Mouse (Mus musculus) midbrain, embryonic 16.5 days (tissue): Measurements from ENCODE around the gene Stard10. TPM values are rescaled to one million over a fixed set of nuclear protein-coding genes. Genes with fewer than 3 reads are reported as not detected.

ENCODE experiments used
- ATAC-seq: fragments of 200-750 bp; cut with Nextera tagmentation; 2 replicates; pipeline ENCODE4 v1.8.0; 2017; ENCODE audit warnings: moderate TSS enrichment
- H3K27ac ChIP-seq: fragments of 300-500 bp; sonication (generic); 2 replicates; pipeline ENCODE4 v1.5.1; 2014; ENCODE audit warnings: mild to moderate bottlenecking, low read length, mixed read lengths
- H3K27me3 ChIP-seq: fragments of 300-500 bp; sonication (generic); 2 replicates; pipeline ENCODE4 v1.6.1; 2014; ENCODE audit warnings: low read depth, low read length, mixed read lengths; ENCODE audit not compliant: control insufficient read depth, insufficient read depth
- H3K36me3 ChIP-seq: fragments of 300-500 bp; sonication (generic); 2 replicates; pipeline ENCODE4 v1.6.1; 2014; ENCODE audit warnings: mild to moderate bottlenecking, low read length, moderate library complexity, mixed read lengths; ENCODE audit not compliant: control insufficient read depth, insufficient read depth
- H3K4me1 ChIP-seq: fragments of 300-500 bp; sonication (generic); 2 replicates; pipeline ENCODE4 v1.6.1; 2014; ENCODE audit warnings: mild to moderate bottlenecking, low read length, mixed read lengths; ENCODE audit not compliant: control insufficient read depth, insufficient read depth
- H3K4me2 ChIP-seq: fragments of 300-500 bp; sonication (generic); 2 replicates; pipeline ENCODE4 v1.6.1; 2014; ENCODE audit warnings: mild to moderate bottlenecking, low read length, mixed read lengths
- H3K4me3 ChIP-seq: fragments of 300-500 bp; sonication (generic); 2 replicates; pipeline ENCODE4 v1.5.1; 2014; ENCODE audit warnings: low read depth, mild to moderate bottlenecking, low read length, moderate library complexity, mixed read lengths
- H3K9ac ChIP-seq: fragments of 300-500 bp; sonication (generic); 2 replicates; pipeline ENCODE4 v1.6.1; 2014; ENCODE audit warnings: low read depth, low read length, mixed read lengths
- H3K9me3 ChIP-seq: fragments of 300-500 bp; sonication (generic); replicated peaks from 2 replicates; pipeline ENCODE4 v1.6.1; 2014; ENCODE audit warnings: mild to moderate bottlenecking, low read length, mixed read lengths; ENCODE audit not compliant: control insufficient read depth, poor library complexity, severe bottlenecking
- WGBS: fragments of 180-500 bp; shearing (Covaris S2); extraction: QIAGEN DNeasy Blood & Tissue Kit; methylation state at CpG from one replicate; pipeline ENCODE4 v1.1.7; 2014; 5-methylcytosine and 5-hydroxymethylcytosine counted together
- polyA plus RNA-seq: library from polyadenylated mRNA; unstranded; fragments of >200 nt; fragmentation: Nextera tagmentation; extraction: Ambion mirVana; gene quantifications from 2 replicates; pipeline ENCODE4 v1.2.1, GENCODE M21; 2015

Stard10 gene
- polyA plus RNA-seq, 1 experiment from 2014 or later = 8.3 TPM

DNA sequence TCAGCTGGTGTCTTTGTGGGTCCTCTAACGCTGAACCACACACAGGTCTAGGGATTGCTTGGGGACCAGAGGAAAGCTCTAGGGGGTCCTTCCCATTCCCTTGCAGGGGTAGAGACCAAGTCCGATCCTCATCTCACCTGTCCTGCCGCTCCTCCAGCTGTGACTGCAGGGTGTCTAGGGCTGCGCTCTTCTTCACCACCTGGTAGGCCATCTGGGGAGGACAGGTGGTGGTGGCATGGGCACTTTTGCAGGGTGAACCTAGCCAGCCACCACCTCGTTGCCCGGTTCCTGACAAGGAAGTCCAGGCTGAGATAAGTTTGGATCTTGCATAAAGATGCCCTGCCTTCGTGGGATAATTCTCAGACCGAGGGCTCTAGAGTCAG, 19.9 kb upstream of the Stard10 start:
- Histone ChIP-seq H3K4me2 (peak overlapping the region; percentile 77), H3K4me1 (peaks cover 15% of the 10 kb centered on the region), H3K36me3 (no peaks in the 10 kb centered on the region), H3K9me3 (no peaks in the 10 kb centered on the region), H3K27me3 (peaks cover 7% of the 10 kb centered on the region; the same call in 1 of the 2 replicates), H3K27ac (peak overlapping the region; percentile 53), H3K9ac (peak overlapping the region; percentile 57), H3K4me3 (peak overlapping the region; percentile 42)
- peak; percentile 52; the same call in 1 of the 2 replicates for ATAC-seq
- 17% methylated on average over 8 of the region's 8 CpGs for WGBS

GRCm38 (mm10) chr7:101298375-101298774, 18.5 kb upstream of the Stard10 start:
- ATAC-seq = no peak
- Histone ChIP-seq H3K27ac (no peak overlapping the region), H3K27me3 (peaks cover 7% of the 10 kb centered on the region; the same call in 1 of the 2 replicates)

DNA sequence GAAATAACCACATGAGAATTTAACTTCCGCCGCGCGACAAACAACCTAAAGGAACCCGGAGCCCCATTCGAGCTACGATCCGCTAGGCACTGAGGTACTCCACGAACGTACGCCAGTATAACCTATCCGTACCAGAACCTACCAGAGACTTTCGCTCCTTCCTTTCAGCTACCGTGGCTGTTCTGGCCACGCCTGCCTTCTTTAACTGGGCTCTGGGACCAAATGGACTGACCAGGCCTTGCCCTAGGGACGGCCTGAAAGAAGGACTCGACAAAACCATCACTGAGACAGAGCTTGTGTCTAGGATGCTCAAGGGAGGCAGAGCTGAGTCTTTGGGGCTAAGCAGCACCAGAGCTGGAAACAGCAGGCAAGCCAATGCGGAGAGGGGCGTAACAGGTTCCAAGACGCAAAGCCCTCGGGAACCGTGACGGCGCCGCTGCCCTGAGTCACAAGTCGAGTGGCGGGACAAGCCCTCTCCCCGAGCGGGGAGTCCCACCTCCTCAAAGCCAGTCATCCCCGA, 15.5 kb upstream of the Stard10 start:
- ATAC-seq = no peak; the same call in none of the 2 replicates
- Histone ChIP-seq H3K4me1 (peaks cover 13% of the 10 kb centered on the region; the same call in 1 of the 2 replicates), H3K4me2 (peak overlapping the region; percentile 87), H3K36me3 (no peaks in the 10 kb centered on the region), H3K9me3 (no peaks in the 10 kb centered on the region), H3K9ac (peak overlapping the region; percentile 72), H3K27ac (peak overlapping the region; percentile 65), H3K27me3 (peaks cover 7% of the 10 kb centered on the region; the same call in 1 of the 2 replicates), H3K4me3 (peak overlapping the region; percentile 65)
- under 1% methylated on average over 30 of the region's 30 CpGs for WGBS

More at GRCm38 (mm10) chr7:101298375-101298774, 18.5 kb upstream of the Stard10 start:
- no peak overlapping the region for H3K4me3 ChIP-seq
- no peak overlapping the region for H3K4me2 ChIP-seq
- peaks cover 18% of the 10 kb centered on the region for H3K4me1 ChIP-seq
- no peaks in the 10 kb centered on the region for H3K36me3 ChIP-seq
- no peak overlapping the region for H3K9ac ChIP-seq
- no peaks in the 10 kb centered on the region for H3K9me3 ChIP-seq
- 84% methylated on average over 3 of the region's 3 CpGs for WGBS

GRCm38 (mm10) chr7:101301881-101302456, 14.9 kb upstream of the Stard10 start, which contains the start of gene Atg16l2:
Gene Atg16l2, minus strand, starts transcription at chr7:101302251.
- Histone ChIP-seq H3K4me1 (peaks cover 13% of the 10 kb centered on the region; the same call in 1 of the 2 replicates), H3K9ac (peak within 1 kb of the TSS; percentile 72), H3K36me3 (no peaks in the 10 kb centered on the region), H3K4me2 (peak within 1 kb of the TSS; percentile 87), H3K27me3 (peaks cover 7% of the 10 kb centered on the region; the same call in 1 of the 2 replicates), H3K9me3 (no peaks in the 10 kb centered on the region), H3K4me3 (peak within 1 kb of the TSS; percentile 65), H3K27ac (peak within 1 kb of the TSS; percentile 65)
- peak; percentile 95 for ATAC-seq
- WGBS = under 1% methylated on average over 38 of the region's 39 CpGs

- WGBS = 18% methylated on average over 7 of the region's 7 CpGs
- ATAC-seq = no peak; the same call in 1 of the 2 replicates
- peak overlapping the region; percentile 72 for H3K9ac ChIP-seq
Measured at GRCm38 (mm10) chr7:101302691-101303090, 14.2 kb upstream of the Stard10 start.

DNA sequence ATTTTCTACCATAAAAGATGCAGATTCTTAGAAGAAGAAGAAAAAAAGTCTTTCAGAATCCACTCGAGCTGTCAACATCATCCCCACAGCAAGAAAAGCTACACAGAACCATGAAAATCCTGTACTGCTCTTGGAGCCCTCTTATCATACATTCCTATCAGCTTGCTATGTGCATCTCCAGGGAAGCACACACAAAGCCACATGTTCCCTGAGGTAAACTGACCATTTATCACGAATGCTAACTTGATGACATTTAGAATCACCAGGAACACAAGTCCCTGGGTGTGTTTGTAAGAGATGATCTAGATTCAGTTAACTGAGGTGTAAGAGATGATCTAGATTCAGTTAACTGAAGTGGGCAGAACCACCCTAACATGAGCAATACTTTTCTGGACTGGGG, 10.0 kb upstream of the Stard10 start:
- Histone ChIP-seq H3K27me3 (no peaks in the 10 kb centered on the region), H3K4me2 (no peak overlapping the region), H3K36me3 (no peaks in the 10 kb centered on the region), H3K27ac (no peak overlapping the region), H3K4me1 (peaks cover 12% of the 10 kb centered on the region; the same call in 1 of the 2 replicates), H3K9me3 (no peaks in the 10 kb centered on the region), H3K4me3 (no peak overlapping the region), H3K9ac (no peak overlapping the region)
- no peak for ATAC-seq
- 50% methylated on average over 2 of the region's 2 CpGs for WGBS

More at GRCm38 (mm10) chr7:101302691-101303090, 14.2 kb upstream of the Stard10 start:
- peaks cover 10% of the 10 kb centered on the region; the same call in 1 of the 2 replicates for H3K4me1 ChIP-seq
- peaks cover 6% of the 10 kb centered on the region; the same call in 1 of the 2 replicates for H3K27me3 ChIP-seq
- H3K4me2 ChIP-seq = peak overlapping the region; percentile 87
- H3K4me3 ChIP-seq = peak overlapping the region; percentile 65
- H3K36me3 ChIP-seq = no peaks in the 10 kb centered on the region
- H3K9me3 ChIP-seq = no peaks in the 10 kb centered on the region
- no peak overlapping the region for H3K27ac ChIP-seq

DNA sequence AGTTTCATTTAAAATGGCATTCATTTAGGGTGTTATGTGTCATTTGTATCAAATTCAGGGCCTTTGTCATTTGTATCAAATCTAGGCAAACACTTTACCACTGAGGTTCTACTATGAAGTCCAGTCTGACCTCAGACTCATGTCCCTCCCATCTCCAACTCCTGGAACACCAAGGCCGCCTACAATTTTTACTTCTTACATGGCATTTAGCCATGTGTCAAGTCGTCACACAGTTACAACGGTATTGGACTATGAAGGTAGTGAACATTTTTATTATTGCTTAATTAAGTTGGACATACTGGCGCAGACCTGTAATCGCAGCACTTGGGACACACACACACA, 6.9 kb upstream of the Stard10 start:
- Histone ChIP-seq H3K4me1 (peaks cover 9% of the 10 kb centered on the region; the same call in 1 of the 2 replicates), H3K9me3 (no peaks in the 10 kb centered on the region), H3K27me3 (no peaks in the 10 kb centered on the region), H3K36me3 (no peaks in the 10 kb centered on the region), H3K9ac (peak overlapping the region; percentile 77), H3K4me2 (peak overlapping the region; percentile 63), H3K4me3 (peak overlapping the region; percentile 73), H3K27ac (peak overlapping the region; percentile 91)
- no peak for ATAC-seq
- 24% methylated on average over 5 of the region's 5 CpGs for WGBS

- Histone ChIP-seq H3K36me3 (no peaks in the 10 kb centered on the region), H3K4me1 (peaks cover 9% of the 10 kb centered on the region; the same call in 1 of the 2 replicates), H3K4me3 (peak overlapping the region; percentile 73), H3K27me3 (no peaks in the 10 kb centered on the region), H3K4me2 (peak overlapping the region; percentile 63), H3K9ac (peak overlapping the region; percentile 77), H3K9me3 (no peaks in the 10 kb centered on the region), H3K27ac (peak overlapping the region; percentile 91)
- ATAC-seq = peak; percentile 95
- WGBS = under 1% methylated on average over 43 of the region's 43 CpGs
Measured at GRCm38 (mm10) chr7:101310327-101311028, 6.4 kb upstream of the Stard10 start.
